Mouse (Mus musculus): Measurements from ENCODE around the gene Ltbr. TPM values are rescaled to one million over a fixed set of nuclear protein-coding genes. Genes with fewer than 3 reads are reported as not detected.

Gene Ltbr
- total and polyA plus RNA-seq, 3 experiments: not detected

GRCm38 (mm10) chr6:125359999-125360398 is 46.3 kb upstream of the Ltbr start:
- Histone ChIP-seq H3K27me3 (replicated peaks) (peaks cover 98% of the 10 kb centered on the region), H3K4me3 (replicated peaks in 1 of 3; ENCODE audit: low read depth in 2 of 3, low read length in 2 of 3, poor library complexity in 1 of 3) (no peak overlapping the region), H3K9ac (ENCODE audit: insufficient read depth, low read depth) (no peak overlapping the region), H3K36me3 (replicated peaks in 1 of 2; ENCODE audit: control insufficient read depth in 1 of 2, insufficient read depth in 1 of 2, low read length in 1 of 2) (no peaks in the 10 kb centered on the region), H3K27ac (ENCODE audit: insufficient read depth, low read depth) (no peak overlapping the region), H3K79me2 (replicated peaks; ENCODE audit: control insufficient read depth, extremely low read depth, insufficient read depth, poor library complexity, severe bottlenecking) (no peaks in the 10 kb centered on the region), H3K4me2 (ENCODE audit: insufficient read depth, low read depth, poor library complexity, severe bottlenecking) (no peak overlapping the region; the same call in 1 of the 2 replicates), H3K4me1 (ENCODE audit: control insufficient read depth in 1 of 2, insufficient read depth in 2 of 2) (peaks cover 8 to 11% of the 10 kb centered on the region in 2 experiments), H3K9me3 (replicated peaks; ENCODE audit: low read length) (peaks cover 4% of the 10 kb centered on the region)
- no peak for DNase-seq (ENCODE audit: extremely low read depth)
- in situ Hi-C loops (cut with MboI; ENCODE audit: low pct_ligation_motif_present, low pct_unique_long_range_greater_than_20kb, low sequenced_read_pairs): no loop called here
- dilution Hi-C loops (cut with MboI; ENCODE audit: extremely low pct_ligation_motif_present, extremely low pct_unique_long_range_greater_than_20kb, low sequenced_read_pairs): no loop called here
- no peak for TF ChIP-seq CHD1 (IDR thresholded peaks at IDR 0.05; ENCODE audit: low read depth, low read length)
- no peak for TF ChIP-seq USF1 (IDR thresholded peaks at IDR 0.05; ENCODE audit: low read depth, low read length)
- 0 out of 2 replicates have a peak, but pooled peaks have one; percentile 34 for TF ChIP-seq MYC (IDR thresholded peaks at IDR 0.05; ENCODE audit: low read depth, low read length)
- TF ChIP-seq BHLHE40 (IDR thresholded peaks at IDR 0.05; ENCODE audit: low read depth, low read length): peak; percentile 76
- TF ChIP-seq ZC3H11A (IDR thresholded peaks at IDR 0.05; ENCODE audit: low read depth, low read length): no peak
- TF ChIP-seq MAX (IDR thresholded peaks at IDR 0.05; ENCODE audit: low read length): no peak
- peak in 1 of 2 experiments; percentile 32; a peak in 2 of 4 replicates for TF ChIP-seq CTCF (conservative IDR thresholded peaks at IDR 0.05 in 1 of 2, IDR thresholded peaks at IDR 0.05 in 1 of 2; ENCODE audit: low read depth in 2 of 2, low read length in 2 of 2)

DNA sequence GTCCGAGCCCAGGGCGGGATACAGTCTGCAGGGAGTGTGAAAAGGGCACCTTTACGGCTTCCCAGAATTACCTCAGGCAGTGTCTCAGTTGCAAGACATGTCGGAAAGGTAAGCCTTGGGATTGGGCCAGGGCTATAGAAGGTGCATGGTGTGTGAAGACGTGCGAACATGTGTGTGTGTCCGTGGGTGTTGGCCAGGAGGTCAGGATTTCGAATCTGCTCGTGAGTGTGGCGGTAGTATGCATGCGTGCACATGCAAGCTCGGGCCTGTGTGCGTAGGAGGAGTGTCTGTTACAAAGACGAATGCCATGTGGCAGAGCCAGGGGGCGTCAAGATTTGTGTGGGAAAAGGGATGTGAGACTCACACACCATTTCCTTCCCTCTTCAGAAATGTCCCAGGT is 43.6 kb upstream of the Ltbr start:
- dilution Hi-C loops (cut with MboI; ENCODE audit: extremely low pct_ligation_motif_present, extremely low pct_unique_long_range_greater_than_20kb, low sequenced_read_pairs): no loop called here
- H3K27ac ChIP-seq (ENCODE audit: insufficient read depth, low read depth): no peak overlapping the region
- no peak for DNase-seq (ENCODE audit: extremely low read depth)
- H3K36me3 ChIP-seq (replicated peaks in 1 of 2; ENCODE audit: control insufficient read depth in 1 of 2, insufficient read depth in 1 of 2, low read length in 1 of 2): no peaks in the 10 kb centered on the region
- H3K4me2 ChIP-seq (ENCODE audit: insufficient read depth, low read depth, poor library complexity, severe bottlenecking): no peak overlapping the region
- no peaks in the 10 kb centered on the region for H3K79me2 ChIP-seq (replicated peaks; ENCODE audit: control insufficient read depth, extremely low read depth, insufficient read depth, poor library complexity, severe bottlenecking)
- H3K27me3 ChIP-seq (replicated peaks): peaks cover 98% of the 10 kb centered on the region
- peaks cover 8 to 11% of the 10 kb centered on the region in 2 experiments for H3K4me1 ChIP-seq (ENCODE audit: control insufficient read depth in 1 of 2, insufficient read depth in 2 of 2)
- H3K9ac ChIP-seq (ENCODE audit: insufficient read depth, low read depth): no peak overlapping the region
- no peak for TF ChIP-seq MAFK (IDR thresholded peaks at IDR 0.05; ENCODE audit: insufficient replicate concordance, low read length)
- H3K9me3 ChIP-seq (replicated peaks; ENCODE audit: low read length): peaks cover 4% of the 10 kb centered on the region
- in situ Hi-C loops (cut with MboI; ENCODE audit: low pct_ligation_motif_present, low pct_unique_long_range_greater_than_20kb, low sequenced_read_pairs): no loop called here
- H3K4me3 ChIP-seq (replicated peaks in 1 of 3; ENCODE audit: low read depth in 2 of 3, low read length in 2 of 3, poor library complexity in 1 of 3): no peak overlapping the region

DNA sequence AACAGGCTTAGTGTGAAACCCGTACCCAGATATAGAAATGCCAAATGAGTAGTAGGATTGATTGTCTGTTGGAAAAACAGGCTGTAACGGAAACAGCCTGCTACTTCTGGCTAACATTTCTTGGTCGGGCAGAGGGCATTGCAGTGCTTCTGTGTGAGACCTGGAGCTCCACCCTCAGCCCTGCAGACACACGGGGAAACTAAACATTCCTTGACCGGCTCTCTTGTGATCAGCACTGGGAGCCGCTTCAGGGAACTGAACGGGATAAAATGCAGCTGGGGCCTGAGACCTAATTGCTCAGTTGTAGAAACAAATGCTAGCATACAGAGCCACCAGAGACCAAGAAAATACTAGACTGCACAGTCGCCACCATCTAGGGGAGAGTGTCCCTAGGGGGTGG is 42.6 kb upstream of the Ltbr start:
- in situ Hi-C loops (cut with MboI; ENCODE audit: low pct_ligation_motif_present, low pct_unique_long_range_greater_than_20kb, low sequenced_read_pairs): no loop called here
- Histone ChIP-seq H3K4me1 (ENCODE audit: control insufficient read depth in 1 of 2, insufficient read depth in 2 of 2) (peaks cover 8 to 11% of the 10 kb centered on the region in 2 experiments), H3K27ac (ENCODE audit: insufficient read depth, low read depth) (no peak overlapping the region), H3K9ac (ENCODE audit: insufficient read depth, low read depth) (no peak overlapping the region), H3K79me2 (replicated peaks; ENCODE audit: control insufficient read depth, extremely low read depth, insufficient read depth, poor library complexity, severe bottlenecking) (no peaks in the 10 kb centered on the region), H3K9me3 (replicated peaks; ENCODE audit: low read length) (no peaks in the 10 kb centered on the region), H3K4me3 (replicated peaks in 1 of 3; ENCODE audit: low read depth in 2 of 3, low read length in 2 of 3, poor library complexity in 1 of 3) (no peak overlapping the region), H3K27me3 (replicated peaks) (peaks cover 98% of the 10 kb centered on the region), H3K4me2 (ENCODE audit: insufficient read depth, low read depth, poor library complexity, severe bottlenecking) (no peak overlapping the region), H3K36me3 (replicated peaks in 1 of 2; ENCODE audit: control insufficient read depth in 1 of 2, insufficient read depth in 1 of 2, low read length in 1 of 2) (no peaks in the 10 kb centered on the region)
- no peak for DNase-seq (ENCODE audit: extremely low read depth)
- no peak for TF ChIP-seq ZC3H11A (IDR thresholded peaks at IDR 0.05; ENCODE audit: low read depth, low read length)
- TF ChIP-seq NELFE (IDR thresholded peaks at IDR 0.05; ENCODE audit: low read depth, low read length): no peak
- no peak for TF ChIP-seq GABPA (IDR thresholded peaks at IDR 0.05; ENCODE audit: insufficient replicate concordance, low read depth, low read length)
- no peak for TF ChIP-seq TBP (conservative IDR thresholded peaks at IDR 0.05; ENCODE audit: low read depth, low read length)
- no peak for TF ChIP-seq ZKSCAN1 (IDR thresholded peaks at IDR 0.05; ENCODE audit: borderline replicate concordance, low read depth, low read length)
- TF ChIP-seq CHD2 (IDR thresholded peaks at IDR 0.05; ENCODE audit: low read length): no peak
- TF ChIP-seq IRF4 (IDR thresholded peaks at IDR 0.05; ENCODE audit: low read depth, low read length): no peak
- no peak for TF ChIP-seq MAZ (IDR thresholded peaks at IDR 0.05; ENCODE audit: low read depth, low read length)
- no peak for TF ChIP-seq MYC (IDR thresholded peaks at IDR 0.05; ENCODE audit: low read depth, low read length)
- no peak for TF ChIP-seq CTCF (conservative IDR thresholded peaks at IDR 0.05 in 1 of 2, IDR thresholded peaks at IDR 0.05 in 1 of 2; ENCODE audit: low read depth in 2 of 2, low read length in 2 of 2)
- TF ChIP-seq RAD21 (IDR thresholded peaks at IDR 0.05; ENCODE audit: low read depth, low read length): no peak
- no peak for TF ChIP-seq USF1 (IDR thresholded peaks at IDR 0.05; ENCODE audit: low read depth, low read length)
- TF ChIP-seq SIN3A (IDR thresholded peaks at IDR 0.05; ENCODE audit: low read length): no peak
- no peak for TF ChIP-seq USF2 (conservative IDR thresholded peaks at IDR 0.05; ENCODE audit: low read depth, low read length)
- dilution Hi-C loops (cut with MboI; ENCODE audit: extremely low pct_ligation_motif_present, extremely low pct_unique_long_range_greater_than_20kb, low sequenced_read_pairs): no loop called here

Data from CH12.LX (cell line).